Mouse (Mus musculus) gastrocnemius, adult 2 months (tissue): ENCODE results near the gene Sgsh. TPM values are rescaled to one million over a fixed set of nuclear protein-coding genes. Genes with fewer than 3 reads are reported as not detected.
"Not testable (repeated sequence)": the region's sequence is repeated elsewhere in the genome, so short reads cannot be mapped to it uniquely, and the experiment has no call there.

ENCODE experiments used
- DNase-seq: peaks from one replicate; pipeline ENCODE4 v3.0.0; 2022
- H3K27ac ChIP-seq: fragments of 200-600 bp; 2 replicates; pipeline ENCODE4 v1.8.1; 2022; ENCODE audit warnings: mild to moderate bottlenecking
- H3K4me3 ChIP-seq: fragments of 200-600 bp; 2 replicates; pipeline ENCODE4 v1.8.1; 2022; ENCODE audit warnings: mild to moderate bottlenecking, moderate library complexity
- CTCF ChIP-seq: fragments of 200-600 bp; IDR thresholded peaks from 2 replicates; pipeline ENCODE4 v1.8.1; 2022; ENCODE audit warnings: antibody characterized with exemption, mild to moderate bottlenecking, moderate library complexity
- intact Hi-C: fragments of 180-260 bp; cut with DNase I; formaldehyde crosslinking; loops from one replicate; pipeline ENCODE4 v1.15.1; 2025
- total RNA-seq, 2 experiments: library from RNA; stranded (reverse); gene quantifications; 2 replicates each; pipeline ENCODE4 v1.2.3; 2021

Gene Sgsh
- total RNA-seq, 2 experiments from 2014 or later, result 2.7 to 3.0 TPM

DNA sequence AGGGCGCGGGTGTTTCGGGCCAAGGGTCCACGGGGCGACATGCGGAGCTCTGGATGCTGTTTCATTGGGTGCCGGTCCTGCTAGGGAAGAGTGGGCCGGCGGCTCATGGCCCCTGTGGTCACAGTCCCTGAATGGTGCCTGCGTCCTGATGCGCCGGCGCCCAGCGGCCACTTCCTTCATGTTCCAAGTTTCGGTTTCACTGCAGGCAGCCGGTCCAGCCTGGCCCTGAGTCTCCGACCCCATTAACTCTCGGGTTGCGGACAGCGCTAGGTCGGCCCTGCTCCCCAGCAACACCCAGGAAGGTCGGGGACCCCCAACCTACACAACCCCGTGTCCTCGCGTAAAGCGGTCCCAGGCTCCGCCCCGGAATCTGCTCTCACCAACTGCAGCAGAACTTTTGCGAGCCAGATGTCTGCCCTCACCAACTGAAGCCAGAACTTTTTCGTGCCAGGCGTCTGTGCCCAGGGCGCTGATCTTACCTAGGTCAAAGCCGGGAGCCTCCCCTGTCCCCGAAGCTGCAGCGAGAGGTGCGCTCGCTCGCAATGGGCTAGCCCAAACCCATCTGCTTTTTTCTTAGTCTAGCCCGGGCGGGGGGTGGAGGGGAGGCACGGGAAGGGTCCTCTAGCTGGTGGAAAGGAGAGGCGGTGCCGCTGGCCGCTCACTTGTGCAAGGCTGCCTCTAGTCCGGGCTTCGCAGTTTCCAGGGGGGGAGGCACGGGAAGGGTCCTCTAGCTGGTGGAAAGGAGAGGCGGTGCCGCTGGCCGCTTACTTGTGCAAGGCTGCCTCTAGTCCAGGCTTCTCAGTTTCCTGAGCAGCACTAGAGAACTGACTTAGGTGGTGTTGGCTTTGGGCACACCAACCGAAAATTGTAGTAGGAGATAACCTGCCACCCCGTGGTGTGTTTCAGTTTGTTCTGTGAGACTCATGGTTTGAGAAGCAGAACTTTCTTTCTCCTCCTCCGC is 35.2 kb upstream of the Sgsh start:
- peak; percentile 85 for DNase-seq
- TF ChIP-seq CTCF, result no peak
- Histone ChIP-seq H3K27ac (peak overlapping the region; percentile 99), H3K4me3 (peak overlapping the region; percentile 98)
- intact Hi-C loops, result loop anchor here (2.0 kb wide), 2 partner anchors 36 to 40 kb away; partner anchors contain the start of genes Sgsh and Slc26a11

DNA sequence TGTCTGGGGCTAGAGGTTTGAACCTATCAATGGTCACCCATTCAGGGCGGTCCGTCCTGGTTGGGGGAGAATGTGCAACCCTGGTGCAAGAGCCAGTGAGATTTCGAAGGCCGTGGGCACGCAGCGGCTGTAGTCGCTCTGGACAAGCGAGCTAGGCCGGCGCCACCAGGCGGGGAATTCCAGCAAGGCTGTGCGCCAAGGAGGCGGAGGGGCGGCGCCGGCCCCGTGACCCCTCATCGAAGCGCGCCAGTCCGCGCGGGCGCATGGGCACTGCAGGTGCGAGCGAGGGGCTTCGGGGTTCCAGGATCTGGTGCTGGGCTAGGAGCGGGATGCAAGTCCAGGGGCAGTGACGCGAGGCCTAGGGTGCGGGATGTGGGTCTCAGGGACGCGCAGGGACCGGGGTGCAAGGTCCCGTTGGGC is 34.5 kb upstream of the Sgsh start:
- peak; percentile 50 for TF ChIP-seq CTCF
- intact Hi-C loops, result loop anchor here (2.0 kb wide), 2 partner anchors 35 to 41 kb away; partner anchors contain the start of genes Sgsh and Slc26a11
- Histone ChIP-seq H3K4me3 (peak overlapping the region; percentile 98), H3K27ac (peak overlapping the region; percentile 99)
- DNase-seq, result peak; percentile 93

DNA sequence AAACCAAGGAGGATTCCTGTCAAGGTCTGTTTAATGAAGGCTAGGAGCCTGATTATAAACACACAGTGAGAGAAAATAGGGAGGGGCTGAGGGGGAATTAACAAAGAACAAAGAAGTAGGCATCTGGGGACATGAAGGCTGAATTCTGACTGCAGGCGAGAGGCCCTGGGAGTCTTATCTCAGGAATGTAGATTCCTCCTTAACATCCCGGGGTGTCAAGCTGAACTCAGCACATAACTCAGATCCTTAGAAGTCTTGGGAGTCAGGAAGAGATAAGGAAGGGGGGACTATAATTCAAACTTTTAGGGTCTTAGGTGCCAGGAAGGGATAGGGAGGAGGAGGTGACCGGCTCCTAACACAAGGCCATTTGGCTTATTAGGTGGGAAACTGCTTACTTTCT is 31.9 kb upstream of the Sgsh start:
- DNase-seq, H3K4me3 ChIP-seq, intact Hi-C loops, H3K27ac ChIP-seq: not testable (repeated sequence)

DNA sequence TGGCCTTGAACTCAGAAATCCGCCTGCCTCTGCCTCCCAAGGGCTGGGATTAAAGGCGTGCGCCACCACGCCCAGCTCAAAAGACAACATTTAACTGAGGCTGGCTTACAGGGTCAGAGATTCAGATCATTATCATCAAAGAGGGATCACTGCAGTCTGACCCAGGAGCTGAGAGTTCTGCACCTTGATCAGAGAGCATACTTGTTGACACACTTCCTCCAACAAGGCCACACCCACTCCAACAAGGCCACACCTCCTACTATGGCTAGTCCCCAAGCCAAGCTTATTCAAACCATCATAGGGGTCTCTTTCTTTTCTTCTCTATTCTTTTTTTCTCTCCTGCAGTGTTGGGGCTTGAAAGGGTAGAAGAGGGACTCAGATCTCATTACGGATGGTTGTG is 31.0 kb upstream of the Sgsh start:
- Histone ChIP-seq H3K27ac (no peak overlapping the region), H3K4me3 (no peak overlapping the region)
- intact Hi-C loops, result no loop called here
- DNase-seq, result no peak
- TF ChIP-seq CTCF, result no peak

DNA sequence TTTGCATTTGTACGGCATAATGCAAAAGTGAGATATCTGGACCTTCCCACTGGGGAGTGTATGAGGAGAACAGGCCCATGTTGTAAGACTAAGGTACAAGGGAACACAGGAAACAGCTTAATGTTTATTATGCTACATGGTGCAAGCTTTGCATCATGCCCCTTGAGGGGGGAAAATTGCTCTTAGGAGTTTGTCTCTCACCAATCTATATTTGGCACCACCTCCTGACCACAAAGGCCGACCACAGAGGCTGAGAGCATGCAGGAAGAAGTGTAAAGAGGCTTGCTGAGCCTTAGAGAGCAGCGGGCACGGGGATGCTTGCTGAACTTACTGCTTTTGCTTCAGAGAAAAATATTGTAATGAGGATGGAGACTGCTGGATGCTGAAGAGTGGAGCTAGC is 29.6 kb upstream of the Sgsh start:
- H3K27ac ChIP-seq, result no peak overlapping the region
- H3K4me3 ChIP-seq, result no peak overlapping the region
- TF ChIP-seq CTCF, result no peak
- intact Hi-C loops, result no loop called here
- DNase-seq, result no peak

DNA sequence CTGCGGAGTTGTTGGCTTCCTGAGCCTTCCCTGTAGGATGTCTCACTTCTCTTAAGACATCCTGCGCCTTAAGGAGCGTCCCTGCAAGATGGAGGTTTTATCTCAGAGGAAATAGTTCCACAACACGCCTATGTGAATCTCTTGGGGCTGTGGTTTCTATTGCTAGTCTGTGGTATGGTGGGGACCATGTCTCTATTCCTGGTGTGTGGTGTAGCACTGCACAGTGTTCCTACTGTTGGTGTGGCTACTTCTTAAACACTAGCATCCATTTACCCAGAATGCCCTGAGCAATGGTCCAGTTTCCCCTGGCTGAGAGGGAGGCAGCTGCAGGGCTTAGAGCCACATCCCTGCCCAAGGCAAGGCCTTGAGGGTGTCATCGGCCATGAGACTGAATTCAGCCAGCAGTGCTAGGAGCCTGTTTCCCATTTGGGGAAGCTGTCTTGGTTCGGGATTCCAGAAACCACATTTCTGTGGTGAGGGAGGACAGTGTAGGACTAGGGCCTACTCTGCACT is 27.1 kb upstream of the Sgsh start:
- no peak for DNase-seq
- TF ChIP-seq CTCF, result no peak
- intact Hi-C loops, result no loop called here
- no peak overlapping the region for H3K27ac ChIP-seq
- no peak overlapping the region for H3K4me3 ChIP-seq

DNA sequence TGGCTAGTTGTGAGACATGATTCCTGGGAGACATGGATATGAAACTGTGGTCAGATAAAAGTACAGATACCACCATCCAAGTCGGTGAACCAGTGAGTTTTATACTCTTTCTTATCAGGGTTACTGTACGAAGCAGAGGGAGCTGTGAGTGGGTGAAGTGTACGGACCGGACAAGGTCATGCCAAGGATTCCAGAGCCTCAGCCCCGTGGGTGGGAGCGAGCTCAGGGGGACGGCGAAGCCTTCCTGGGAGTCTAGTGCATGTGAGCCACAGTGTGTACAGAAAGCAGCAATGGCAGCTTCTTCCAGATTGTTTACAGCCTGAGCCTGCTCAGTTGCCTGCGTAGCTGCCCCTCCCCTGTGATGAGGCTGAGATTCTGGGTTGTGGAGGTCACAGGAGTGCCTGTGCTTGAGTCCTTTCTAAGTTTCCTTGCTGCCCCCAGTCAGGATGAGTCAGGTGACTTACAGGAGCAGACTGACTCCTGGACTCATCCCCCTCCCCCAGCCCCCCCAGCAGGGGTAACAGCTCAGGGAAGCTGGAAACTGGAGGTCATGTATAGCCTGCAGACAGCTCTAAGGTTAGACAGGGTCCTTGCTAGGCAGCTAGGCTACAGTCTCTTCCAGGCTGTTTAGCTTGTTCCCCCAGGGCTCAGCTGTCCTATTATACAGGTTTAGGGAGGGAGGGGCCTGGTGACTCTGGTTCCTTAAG is 26.4 kb upstream of the Sgsh start:
- Histone ChIP-seq H3K4me3 (no peak overlapping the region), H3K27ac (no peak overlapping the region)
- intact Hi-C loops, result no loop called here
- no peak for TF ChIP-seq CTCF
- DNase-seq, result no peak

DNA sequence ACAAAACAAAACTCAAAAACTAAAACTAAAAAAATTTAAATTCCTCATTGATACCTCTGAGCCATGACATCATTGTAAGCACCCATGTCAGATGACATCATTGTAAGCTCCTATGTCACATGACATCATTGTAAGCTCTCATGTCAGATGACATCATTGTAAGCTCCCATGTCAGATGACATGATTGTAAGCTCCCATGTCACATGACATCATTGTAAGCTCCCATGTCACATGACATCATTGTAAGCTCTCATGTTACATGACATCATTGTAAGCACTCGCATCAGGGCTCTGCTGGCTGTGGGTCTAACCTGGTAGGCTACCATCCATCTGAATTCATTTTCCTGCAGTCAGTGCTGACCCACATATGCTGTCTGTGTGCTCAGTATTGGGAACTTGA is 23.2 kb upstream of the Sgsh start:
- Histone ChIP-seq H3K27ac (no peak overlapping the region), H3K4me3 (no peak overlapping the region)
- no peak for DNase-seq
- intact Hi-C loops, result no loop called here
- TF ChIP-seq CTCF, result no peak

DNA sequence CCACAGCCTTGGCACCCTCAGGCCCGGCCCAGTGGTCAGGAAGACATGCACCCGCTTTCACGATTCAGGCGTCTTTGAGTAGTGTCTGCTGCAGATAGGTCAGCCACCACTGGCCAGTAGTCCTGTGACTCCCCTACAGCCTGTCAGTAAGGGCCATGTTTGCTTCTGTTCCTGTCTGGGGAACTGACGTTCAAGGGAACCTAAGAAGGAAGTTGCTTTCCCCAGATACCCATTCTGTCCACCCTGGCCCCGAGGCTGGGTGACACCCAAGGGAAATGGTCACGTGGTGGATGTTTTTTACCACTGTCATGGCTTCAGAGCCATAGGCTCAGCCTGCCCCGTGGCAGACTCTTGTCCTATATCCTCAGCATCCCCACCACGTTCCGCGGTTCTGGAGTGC is 22.0 kb upstream of the Sgsh start:
- intact Hi-C loops, result no loop called here
- no peak for TF ChIP-seq CTCF
- DNase-seq, result no peak
- Histone ChIP-seq H3K27ac (no peak overlapping the region), H3K4me3 (no peak overlapping the region)

DNA sequence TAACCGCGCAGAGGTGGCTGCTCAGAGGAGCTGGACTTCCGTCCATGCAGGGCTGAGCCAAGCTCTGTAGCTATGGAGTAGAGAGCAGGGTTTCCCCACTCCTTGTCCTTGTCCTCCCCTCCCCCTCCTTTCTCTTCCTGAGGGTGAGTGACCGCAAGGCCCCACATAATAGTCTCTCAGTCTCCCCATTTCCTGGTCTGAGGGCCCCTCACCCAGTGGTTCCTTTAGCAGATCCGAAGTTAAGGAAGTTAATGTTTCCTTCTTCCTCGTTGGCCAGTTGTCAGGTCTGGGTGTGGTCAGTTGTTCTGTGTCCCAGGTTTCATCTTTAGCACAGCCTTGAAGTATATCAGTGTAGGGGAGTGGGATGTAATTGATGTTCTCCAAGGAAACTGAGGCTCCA is 20.1 kb upstream of the Sgsh start:
- intact Hi-C loops, result no loop called here

DNA sequence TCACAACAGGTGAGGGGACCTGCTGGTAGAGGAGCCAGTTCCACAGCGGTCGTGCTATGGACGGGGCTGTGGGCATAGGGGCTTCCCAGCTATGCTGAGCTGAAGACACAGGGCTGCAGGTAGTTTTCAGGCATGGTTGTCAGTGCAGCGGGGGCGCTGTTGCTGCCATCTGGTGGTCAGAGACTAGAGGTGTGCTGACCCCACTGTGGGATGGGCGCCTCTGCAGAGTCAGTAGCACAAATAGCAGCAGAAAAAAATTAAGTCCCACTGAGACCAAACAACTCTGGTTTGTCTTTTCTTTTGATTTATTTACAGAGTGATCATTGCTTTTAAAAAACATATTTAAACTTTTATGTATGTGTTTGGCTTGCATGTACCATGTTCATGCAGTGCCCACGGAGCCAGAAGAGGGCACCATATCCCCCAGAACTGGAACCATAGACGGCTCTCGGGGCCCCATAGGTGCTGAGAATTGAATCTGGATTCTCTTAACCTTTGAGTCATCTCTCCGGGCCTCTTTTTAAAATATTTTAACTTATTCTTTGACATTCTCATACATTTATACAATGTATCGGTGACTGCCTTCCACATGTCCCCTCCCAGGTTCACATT is 8.3 kb upstream of the Sgsh start:
- peak; percentile 76 for DNase-seq
- no peak overlapping the region for H3K27ac ChIP-seq
- TF ChIP-seq CTCF, result peak; percentile 87
- intact Hi-C loops, result loop anchor here (2.0 to 5.0 kb wide), 2 partner anchors 21 to 56 kb away; partner anchors contain the start of gene Card14
- H3K4me3 ChIP-seq, result no peak overlapping the region

More for the DNA sequence above, 20.1 kb upstream of the Sgsh start:
- H3K4me3 ChIP-seq, result no peak overlapping the region
- no peak for TF ChIP-seq CTCF
- DNase-seq, result no peak
- H3K27ac ChIP-seq, result no peak overlapping the region

DNA sequence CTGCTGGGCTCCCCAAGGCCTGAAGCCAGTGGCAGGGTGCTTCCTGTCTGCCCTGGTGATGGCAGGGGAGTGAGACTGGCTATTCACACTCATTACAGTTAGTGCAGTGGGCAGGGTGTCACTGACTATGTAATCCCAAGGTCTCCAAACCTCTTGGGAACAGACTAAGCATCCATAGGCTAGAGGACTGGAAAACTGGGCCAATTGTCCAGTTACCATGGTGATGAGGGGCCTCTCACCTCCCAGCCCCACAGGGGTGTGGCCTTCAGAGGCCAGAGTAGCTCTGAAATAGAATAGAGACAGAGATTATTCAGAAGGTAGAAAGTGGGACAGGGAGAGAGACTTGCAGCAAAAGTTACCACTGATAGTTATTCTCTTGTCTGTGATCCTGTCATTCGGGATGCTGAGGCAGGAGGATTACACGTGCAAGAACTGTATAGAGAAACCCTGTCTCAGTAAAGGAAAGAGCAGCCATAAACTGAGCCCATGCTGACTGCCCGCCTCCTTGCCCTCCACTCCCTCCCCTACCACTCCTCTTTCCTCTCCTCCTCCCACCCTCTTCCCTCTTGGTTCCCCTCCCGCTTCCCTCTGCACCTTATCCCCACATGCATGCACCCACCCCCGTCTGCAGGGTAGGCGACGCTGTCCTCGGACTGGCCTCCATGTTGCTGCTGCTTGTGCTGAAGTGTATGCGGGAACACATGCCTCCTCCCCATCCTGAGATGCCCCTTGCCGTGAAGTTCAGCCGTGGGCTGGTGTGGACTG is 7.6 kb upstream of the Sgsh start:
- intact Hi-C loops, result loop anchor here (2.0 to 5.0 kb wide), 2 partner anchors 20 to 56 kb away; partner anchors contain the start of gene Card14
- Histone ChIP-seq H3K4me3 (no peak overlapping the region), H3K27ac (no peak overlapping the region)
- DNase-seq, result no peak
- no peak for TF ChIP-seq CTCF
